Mouse (Mus musculus): ENCODE data around the gene Csrp1. TPM values are rescaled to one million over a fixed set of nuclear protein-coding genes. Genes with fewer than 3 reads are reported as not detected.

Gene Csrp1
- polyA plus RNA-seq, 1 experiment: 169 TPM

DNA sequence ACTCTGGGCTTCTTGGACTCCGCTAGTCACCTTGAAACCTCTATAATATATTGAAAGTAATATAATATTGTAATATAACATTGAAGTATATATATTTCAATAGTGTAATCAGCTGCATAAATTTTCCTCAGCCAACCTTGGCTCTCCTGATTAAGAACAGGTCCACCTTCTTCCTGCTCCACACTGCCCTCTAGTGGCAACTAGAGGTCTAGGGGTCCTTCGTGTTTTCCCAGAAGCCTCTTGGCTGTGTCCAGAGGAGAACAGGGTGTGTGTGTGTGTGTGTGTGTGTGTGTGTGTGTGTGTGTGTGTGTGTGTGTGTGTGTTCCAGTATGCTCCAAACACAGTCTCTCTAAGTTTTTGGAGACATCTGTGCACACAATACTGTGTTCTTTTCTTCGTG is 67.9 kb downstream of the Csrp1 start:
- Histone ChIP-seq H3K4me3 (ENCODE audit: insufficient read depth, low read depth, low read length) (no peak overlapping the region), H3K27ac (ENCODE audit: insufficient read depth, low read depth, low read length) (no peak overlapping the region), H3K4me1 (ENCODE audit: control insufficient read depth, insufficient read depth, low read length) (peaks cover 2% of the 10 kb centered on the region; the same call in 1 of the 2 replicates)
- WGBS: 43% methylated on average over 3 of the region's 3 CpGs
- TF ChIP-seq POLR2A (IDR thresholded peaks at IDR 0.05; ENCODE audit: insufficient read depth, low read depth, low read length) (no peak), CTCF (IDR thresholded peaks at IDR 0.05; ENCODE audit: insufficient read depth, low read depth, low read length) (no peak)

DNA sequence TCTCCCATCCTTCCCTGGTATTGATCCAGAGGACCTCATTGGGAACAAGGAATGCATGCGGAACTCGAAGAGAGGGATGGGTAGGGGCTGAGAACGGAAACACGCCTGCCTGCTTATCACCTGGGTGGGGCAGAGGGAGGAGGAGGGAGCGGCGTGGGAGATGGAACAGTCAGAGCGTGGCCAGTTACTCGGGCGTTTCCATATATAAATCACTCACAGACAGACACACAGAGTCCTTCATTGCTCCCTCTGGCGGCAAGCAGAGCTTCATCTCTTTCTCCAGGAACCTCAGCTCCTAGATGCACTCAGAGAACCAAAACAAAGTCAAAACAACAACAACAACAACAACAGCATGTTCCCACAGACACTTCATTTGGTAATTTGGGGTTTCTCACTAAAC is 68.8 kb downstream of the Csrp1 start:
- 54% methylated on average over 10 of the region's 10 CpGs for WGBS
- peaks cover 8% of the 10 kb centered on the region for H3K4me1 ChIP-seq (ENCODE audit: control insufficient read depth, insufficient read depth, low read length)
- no peak overlapping the region for H3K27ac ChIP-seq (ENCODE audit: insufficient read depth, low read depth, low read length)
- no peak overlapping the region for H3K4me3 ChIP-seq (ENCODE audit: insufficient read depth, low read depth, low read length)
- TF ChIP-seq POLR2A (IDR thresholded peaks at IDR 0.05; ENCODE audit: insufficient read depth, low read depth, low read length) (no peak), CTCF (IDR thresholded peaks at IDR 0.05; ENCODE audit: insufficient read depth, low read depth, low read length) (no peak)

DNA sequence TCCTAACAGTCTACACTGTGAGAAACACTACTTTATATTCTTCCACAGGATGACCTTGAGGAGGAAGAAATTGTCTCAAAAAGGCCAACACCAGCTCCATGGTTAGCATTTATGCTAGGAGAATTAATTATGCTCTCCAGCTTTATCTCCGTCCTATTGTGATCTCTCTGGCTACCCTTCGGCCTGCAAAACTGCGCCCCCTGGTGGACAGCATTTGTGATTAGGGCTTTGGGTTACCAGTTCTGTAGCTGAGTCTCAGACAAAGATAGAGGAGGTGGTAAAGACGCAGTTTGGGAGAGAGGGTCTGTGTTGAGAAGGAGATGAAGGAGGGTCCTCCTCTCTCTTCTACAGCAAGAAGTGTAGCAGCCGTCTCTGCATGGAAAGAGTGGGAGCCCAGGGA is 70.0 kb downstream of the Csrp1 start:
- TF ChIP-seq CTCF (IDR thresholded peaks at IDR 0.05; ENCODE audit: insufficient read depth, low read depth, low read length): no peak
- no peak for TF ChIP-seq POLR2A (IDR thresholded peaks at IDR 0.05; ENCODE audit: insufficient read depth, low read depth, low read length)
- Histone ChIP-seq H3K27ac (ENCODE audit: insufficient read depth, low read depth, low read length) (no peak overlapping the region), H3K4me1 (ENCODE audit: control insufficient read depth, insufficient read depth, low read length) (peaks cover 18% of the 10 kb centered on the region), H3K4me3 (ENCODE audit: insufficient read depth, low read depth, low read length) (no peak overlapping the region)
- WGBS: 17% methylated on average over 5 of the region's 5 CpGs

DNA sequence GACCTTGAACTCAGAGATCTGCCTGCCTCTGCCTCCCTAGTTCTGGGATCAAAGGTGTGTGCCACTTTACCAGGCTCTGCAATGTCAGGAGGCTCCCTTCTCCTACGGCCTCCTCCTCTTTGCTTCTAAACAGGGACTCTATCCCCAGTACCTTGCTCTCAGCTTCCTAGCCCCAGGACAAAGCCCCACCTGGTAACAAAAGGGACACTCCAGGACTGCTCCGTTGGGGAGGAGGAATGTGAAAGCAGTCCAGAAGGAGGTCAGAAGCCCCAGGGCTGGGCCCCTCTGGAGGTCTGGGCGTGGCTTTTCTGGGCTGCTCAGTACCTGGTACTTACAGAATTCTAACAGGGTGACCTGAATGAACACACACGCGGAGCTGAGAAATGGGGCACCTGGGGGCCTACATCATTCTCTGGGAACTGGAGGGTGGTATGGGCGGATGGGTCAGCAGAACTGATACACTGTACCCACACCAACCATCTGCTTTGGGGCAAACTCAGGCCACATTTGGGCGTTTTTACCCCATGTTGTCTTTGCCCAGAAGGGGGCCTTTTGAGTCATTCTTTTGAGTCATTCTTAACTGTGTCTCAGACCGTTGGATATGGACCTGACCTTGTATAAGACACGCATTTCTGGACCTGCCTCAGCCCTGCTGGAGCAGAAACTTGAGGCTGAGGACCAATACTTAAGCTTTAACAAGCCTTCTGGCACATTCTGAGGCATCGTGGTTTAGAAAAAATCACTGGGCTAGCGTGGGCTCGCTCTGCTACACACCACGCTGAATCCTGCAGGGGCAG is 72.5 kb downstream of the Csrp1 start:
- 75% methylated on average over 13 of the region's 13 CpGs for WGBS
- Histone ChIP-seq H3K27ac (ENCODE audit: insufficient read depth, low read depth, low read length) (no peak overlapping the region), H3K4me1 (ENCODE audit: control insufficient read depth, insufficient read depth, low read length) (peaks cover 18% of the 10 kb centered on the region), H3K4me3 (ENCODE audit: insufficient read depth, low read depth, low read length) (no peak overlapping the region)
- no peak for TF ChIP-seq CTCF (IDR thresholded peaks at IDR 0.05; ENCODE audit: insufficient read depth, low read depth, low read length)
- no peak for TF ChIP-seq POLR2A (IDR thresholded peaks at IDR 0.05; ENCODE audit: insufficient read depth, low read depth, low read length)

DNA sequence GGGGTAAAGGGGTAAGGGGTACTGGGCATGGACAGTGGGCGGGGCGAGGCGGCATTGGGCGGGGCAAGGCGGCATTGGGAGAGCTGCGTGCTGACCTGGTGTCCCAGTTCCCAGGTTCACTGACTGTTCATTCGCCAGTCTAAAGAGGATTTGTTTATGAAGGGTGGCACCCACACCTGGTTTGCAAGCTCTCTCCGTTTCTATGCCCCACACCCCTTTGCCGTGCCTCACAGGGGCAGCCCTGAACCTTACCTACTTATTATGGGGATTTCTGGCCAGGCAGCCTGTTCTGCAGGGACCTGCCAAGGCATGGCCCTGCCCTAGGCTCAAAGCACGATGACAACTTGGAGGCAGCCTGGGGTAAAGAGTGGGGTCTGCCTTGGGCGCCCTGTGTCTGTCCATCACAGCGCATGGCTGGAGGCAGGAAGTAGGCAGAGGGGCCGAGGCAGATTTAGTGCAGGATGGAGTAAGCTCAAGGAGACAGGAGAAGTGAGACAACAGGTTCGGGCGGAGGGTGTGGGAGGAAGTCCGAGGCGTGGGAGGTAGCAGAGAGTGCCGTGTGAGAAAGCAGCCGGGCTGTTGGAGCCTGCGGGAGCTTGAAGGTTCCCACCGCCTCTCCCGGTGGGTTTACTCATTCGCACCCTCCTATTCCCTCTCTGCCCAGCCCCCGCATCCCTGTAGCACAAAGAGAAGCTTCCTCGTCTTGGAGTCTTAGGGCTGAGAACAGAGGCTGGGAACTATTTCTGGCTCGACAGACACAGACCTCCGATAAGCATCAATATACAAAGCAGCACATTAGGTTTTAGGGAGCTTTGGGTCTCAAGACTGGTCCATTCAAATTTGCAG is 73.7 kb downstream of the Csrp1 start:
- WGBS: 14% methylated on average over 27 of the region's 27 CpGs
- H3K4me3 ChIP-seq (ENCODE audit: insufficient read depth, low read depth, low read length): peak overlapping the region; percentile 24
- peaks cover 17% of the 10 kb centered on the region for H3K4me1 ChIP-seq (ENCODE audit: control insufficient read depth, insufficient read depth, low read length)
- no peak overlapping the region; the same call in 1 of the 2 replicates for H3K27ac ChIP-seq (ENCODE audit: insufficient read depth, low read depth, low read length)
- no peak for TF ChIP-seq CTCF (IDR thresholded peaks at IDR 0.05; ENCODE audit: insufficient read depth, low read depth, low read length)
- TF ChIP-seq POLR2A (IDR thresholded peaks at IDR 0.05; ENCODE audit: insufficient read depth, low read depth, low read length): no peak

DNA sequence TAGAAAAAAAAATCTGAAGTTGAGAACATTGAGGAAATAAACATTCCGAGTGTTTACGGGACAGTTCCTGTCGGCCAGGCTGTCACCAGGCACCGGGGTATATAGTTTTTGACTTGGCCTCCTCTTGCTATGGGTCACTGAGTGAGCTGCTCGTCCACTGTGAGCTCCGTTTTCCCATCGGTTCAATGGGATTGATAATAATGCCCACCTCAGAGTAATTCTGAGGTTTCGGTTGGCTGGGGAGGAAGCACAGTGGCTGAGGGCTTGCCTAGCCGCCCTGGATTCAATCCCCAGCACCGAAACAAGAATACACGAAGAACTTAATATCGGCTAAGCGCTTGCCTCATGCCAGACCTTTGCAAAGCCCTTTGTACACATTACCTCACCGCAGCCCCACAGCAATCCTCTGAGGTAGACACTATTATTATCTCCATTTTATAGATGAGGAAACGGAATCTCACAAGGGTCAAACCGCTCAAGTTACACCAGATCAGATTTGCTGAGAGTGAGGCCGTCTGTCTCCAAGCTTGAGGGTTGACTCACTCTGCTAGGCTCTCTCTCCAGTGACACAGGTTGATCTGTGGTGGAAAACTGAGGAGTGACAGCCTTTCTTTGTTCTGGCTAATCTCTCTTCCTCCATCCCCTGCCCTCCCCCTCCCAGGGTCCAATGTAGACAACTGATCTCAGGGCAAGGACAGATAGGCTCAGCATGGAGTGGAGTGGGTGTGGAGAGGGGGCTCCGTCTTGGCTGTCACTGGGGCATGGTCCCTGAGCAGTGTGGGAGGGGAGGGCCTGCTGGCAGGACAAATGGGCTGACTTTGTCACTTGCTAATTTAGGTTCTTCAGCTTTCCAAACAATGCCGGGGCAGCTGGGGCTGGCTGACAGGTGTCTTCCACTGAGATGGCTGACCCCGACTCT is 74.6 kb downstream of the Csrp1 start:
- H3K27ac ChIP-seq (ENCODE audit: insufficient read depth, low read depth, low read length): no peak overlapping the region
- WGBS: 60% methylated on average over 20 of the region's 20 CpGs
- H3K4me1 ChIP-seq (ENCODE audit: control insufficient read depth, insufficient read depth, low read length): peaks cover 16% of the 10 kb centered on the region
- TF ChIP-seq CTCF (IDR thresholded peaks at IDR 0.05; ENCODE audit: insufficient read depth, low read depth, low read length): no peak
- TF ChIP-seq POLR2A (IDR thresholded peaks at IDR 0.05; ENCODE audit: insufficient read depth, low read depth, low read length): no peak
- H3K4me3 ChIP-seq (ENCODE audit: insufficient read depth, low read depth, low read length): no peak overlapping the region

DNA sequence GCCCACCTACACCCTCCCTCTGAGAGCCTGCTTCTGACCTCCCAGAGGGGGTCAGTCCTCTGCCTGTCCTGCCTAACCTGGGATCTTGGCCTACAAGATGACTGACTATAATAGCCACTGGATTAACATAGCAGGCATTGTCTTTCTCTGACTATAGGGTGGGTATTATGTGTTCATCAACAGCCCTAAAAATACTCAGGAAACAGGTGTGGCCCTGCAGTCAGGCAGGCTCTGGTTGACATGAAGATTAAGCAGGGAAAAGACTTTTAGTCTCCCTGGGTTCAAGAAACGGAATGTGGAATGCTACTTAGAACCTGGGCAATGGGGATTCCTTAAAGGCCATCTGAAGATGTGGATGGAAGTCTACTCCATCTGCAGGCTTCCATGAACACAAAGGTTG is 78.6 kb downstream of the Csrp1 start:
- no peak for TF ChIP-seq CTCF (IDR thresholded peaks at IDR 0.05; ENCODE audit: insufficient read depth, low read depth, low read length)
- no peak for TF ChIP-seq POLR2A (IDR thresholded peaks at IDR 0.05; ENCODE audit: insufficient read depth, low read depth, low read length)
- H3K4me1 ChIP-seq (ENCODE audit: control insufficient read depth, insufficient read depth, low read length): peaks cover 22% of the 10 kb centered on the region
- H3K27ac ChIP-seq (ENCODE audit: insufficient read depth, low read depth, low read length): no peak overlapping the region
- WGBS: 94% methylated on average over 1 of the region's 1 CpGs
- no peak overlapping the region for H3K4me3 ChIP-seq (ENCODE audit: insufficient read depth, low read depth, low read length)

DNA sequence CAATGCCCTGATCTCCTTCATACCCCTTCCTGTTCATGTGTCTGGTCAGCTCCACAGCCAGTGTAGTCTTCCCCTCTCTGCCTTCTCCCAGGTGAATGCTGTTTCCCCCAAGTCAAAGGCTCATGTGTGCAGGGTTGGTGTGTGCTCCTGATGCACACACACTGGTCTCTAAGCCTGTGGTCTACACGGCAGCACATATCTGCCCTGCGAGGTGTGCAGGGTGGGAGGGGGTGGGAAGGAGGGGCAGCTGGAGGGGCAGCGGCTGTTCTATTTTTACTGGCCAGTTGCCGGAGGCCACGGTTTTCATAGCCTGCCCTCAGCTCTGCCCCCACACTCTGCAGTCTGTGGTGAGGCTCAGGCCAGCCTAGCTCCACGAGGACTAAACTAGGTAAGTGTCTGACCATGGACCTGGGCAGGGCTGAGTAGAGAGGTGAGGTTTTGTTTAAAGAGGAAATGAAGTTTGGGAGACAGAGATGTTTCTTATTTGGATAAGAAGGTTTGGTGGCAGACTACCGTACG is 79.3 kb downstream of the Csrp1 start:
- no peak overlapping the region for H3K27ac ChIP-seq (ENCODE audit: insufficient read depth, low read depth, low read length)
- H3K4me3 ChIP-seq (ENCODE audit: insufficient read depth, low read depth, low read length): no peak overlapping the region
- WGBS: 82% methylated on average over 8 of the region's 8 CpGs
- H3K4me1 ChIP-seq (ENCODE audit: control insufficient read depth, insufficient read depth, low read length): peaks cover 16% of the 10 kb centered on the region
- TF ChIP-seq CTCF (IDR thresholded peaks at IDR 0.05; ENCODE audit: insufficient read depth, low read depth, low read length) (no peak), POLR2A (IDR thresholded peaks at IDR 0.05; ENCODE audit: insufficient read depth, low read depth, low read length) (no peak)

All from olfactory bulb, adult 2 months (tissue).